Mouse (Mus musculus) hindbrain, embryonic 13.5 days (tissue): ENCODE measurements around the gene F5. TPM values are rescaled to one million over a fixed set of nuclear protein-coding genes. Genes with fewer than 3 reads are reported as not detected.
A peak's percentile ranks its signal among the peaks of the same experiment; 100 is the strongest.

Experiments
- ATAC-seq: fragments of 200-750 bp; cut with Nextera tagmentation; 2 replicates; pipeline ENCODE4 v1.8.0; 2017; ENCODE audit warnings: moderate TSS enrichment; ENCODE audit not compliant: low FRiP score
- H3K27ac ChIP-seq: fragments of 300-500 bp; sonication (generic); 2 replicates; pipeline ENCODE4 v1.5.1; 2015; ENCODE audit warnings: inconsistent platforms, mild to moderate bottlenecking, moderate library complexity
- H3K27me3 ChIP-seq: fragments of 300-500 bp; sonication (generic); 2 replicates; pipeline ENCODE4 v1.6.1; 2015; ENCODE audit warnings: mild to moderate bottlenecking, inconsistent platforms
- H3K36me3 ChIP-seq: fragments of 300-500 bp; sonication (generic); 2 replicates; pipeline ENCODE4 v1.6.1; 2015; ENCODE audit warnings: mild to moderate bottlenecking, inconsistent platforms
- H3K4me1 ChIP-seq: fragments of 300-500 bp; sonication (generic); replicated peaks from 2 replicates; pipeline ENCODE4 v1.6.1; 2015; ENCODE audit warnings: inconsistent platforms
- H3K4me2 ChIP-seq: fragments of 300-500 bp; sonication (generic); 2 replicates; pipeline ENCODE4 v1.6.1; 2015; ENCODE audit warnings: inconsistent platforms, mild to moderate bottlenecking, moderate library complexity
- H3K4me3 ChIP-seq: fragments of 300-500 bp; sonication (generic); 2 replicates; pipeline ENCODE4 v1.5.1; 2015; ENCODE audit warnings: mild to moderate bottlenecking, inconsistent platforms
- H3K9ac ChIP-seq: fragments of 300-500 bp; sonication (generic); 2 replicates; pipeline ENCODE4 v1.6.1; 2015; ENCODE audit warnings: mild to moderate bottlenecking, inconsistent platforms
- H3K9me3 ChIP-seq: fragments of 300-500 bp; sonication (generic); 2 replicates; pipeline ENCODE4 v1.6.1; 2016; ENCODE audit warnings: inconsistent platforms
- WGBS: fragments of 180-500 bp; shearing (Covaris S2); methylation state at CpG from one replicate; pipeline ENCODE4 v1.1.7; 2015; 5-methylcytosine and 5-hydroxymethylcytosine counted together
- polyA plus RNA-seq: library from polyadenylated mRNA; unstranded; fragments of >200 nt; fragmentation: Nextera tagmentation; extraction: Ambion mirVana; gene quantifications from 2 replicates; pipeline ENCODE4 v1.2.1, GENCODE M21; 2015

The F5 gene
- polyA plus RNA-seq: 0.06 and 0.10 TPM in 2 replicates

- no peak for ATAC-seq
- no peak within 1 kb of the TSS for H3K4me3 ChIP-seq
- H3K36me3 ChIP-seq: no peaks in the 10 kb centered on the region
- H3K9me3 ChIP-seq: no peaks in the 10 kb centered on the region
- H3K27me3 ChIP-seq: no peaks in the 10 kb centered on the region
- 11% methylated on average over 16 of the region's 16 CpGs for WGBS
- H3K4me1 ChIP-seq: peaks cover 5% of the 10 kb centered on the region
- H3K9ac ChIP-seq: no peak within 1 kb of the TSS
- H3K4me2 ChIP-seq: 0 out of 2 replicates have a peak within 1 kb of the TSS, but pooled peaks have one; percentile 25
- no peak within 1 kb of the TSS for H3K27ac ChIP-seq
These were observed at the start of gene F5 for GRCm38 (mm10) chr1:164151387-164152088. Gene F5, plus strand, starts transcription at chr1:164151838.

DNA sequence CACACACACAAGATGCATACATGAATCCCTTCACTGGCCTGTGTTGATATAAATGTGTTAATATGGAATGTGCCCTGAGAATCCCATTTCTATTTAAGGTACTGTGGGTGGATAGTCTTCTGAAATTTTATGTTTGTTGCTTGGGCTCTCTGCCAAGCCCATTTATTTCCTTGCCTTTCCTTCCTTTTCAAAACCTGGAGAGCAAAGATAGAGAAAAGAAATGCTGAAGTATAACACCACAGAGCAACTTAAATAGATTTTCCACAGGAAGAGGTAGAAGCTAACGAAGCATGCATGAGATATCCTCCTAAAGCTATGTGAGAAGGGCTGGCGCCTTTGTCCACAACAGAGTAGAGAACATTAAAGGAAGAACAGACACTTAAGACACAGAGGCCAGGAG lies 41.9 kb upstream of the F5 start:
- no peak overlapping the region for H3K4me2 ChIP-seq
- no peak overlapping the region for H3K27ac ChIP-seq
- no peak overlapping the region for H3K9ac ChIP-seq
- no peaks in the 10 kb centered on the region for H3K36me3 ChIP-seq
- WGBS: 88% methylated on average over 2 of the region's 2 CpGs
- H3K4me1 ChIP-seq: no peaks in the 10 kb centered on the region
- H3K9me3 ChIP-seq: no peaks in the 10 kb centered on the region
- no peak for ATAC-seq
- H3K4me3 ChIP-seq: no peak overlapping the region
- H3K27me3 ChIP-seq: no peaks in the 10 kb centered on the region

DNA sequence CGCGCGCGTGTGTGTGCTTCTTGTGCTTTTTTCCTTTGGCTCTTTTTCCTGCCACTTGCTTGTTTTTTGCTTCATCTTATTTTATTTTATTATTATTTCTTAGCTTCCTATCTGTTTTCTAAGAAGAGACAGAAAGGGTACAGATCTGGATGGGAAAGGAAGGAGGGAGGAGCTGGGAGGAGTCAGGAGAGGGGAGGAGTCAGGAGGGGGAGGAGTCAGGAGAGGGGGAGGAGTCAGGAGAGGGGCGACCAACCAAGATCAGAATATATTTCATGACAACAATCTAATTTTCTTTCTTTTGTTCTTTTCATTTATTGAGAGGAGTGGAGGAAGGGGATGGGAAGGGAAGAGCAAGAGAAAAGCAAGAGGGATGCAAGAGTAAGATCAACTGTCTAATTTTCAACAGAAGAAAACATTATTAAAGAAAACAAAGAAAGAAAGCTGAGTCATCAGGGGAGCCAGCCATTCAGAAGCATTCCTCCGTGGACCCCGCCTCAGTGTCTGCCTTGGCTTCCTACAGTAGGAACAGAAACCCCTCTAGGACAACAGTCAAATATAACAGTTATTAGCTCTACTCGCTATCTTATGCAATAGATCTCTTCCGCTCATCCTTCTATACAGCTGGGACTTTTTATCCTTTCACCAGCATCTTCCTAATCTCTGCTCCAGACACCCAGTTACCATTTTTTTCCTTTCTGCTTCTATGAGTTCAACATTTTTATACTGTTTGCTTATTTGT lies 40.9 kb upstream of the F5 start:
- Histone ChIP-seq H3K9me3 (no peaks in the 10 kb centered on the region), H3K4me1 (no peaks in the 10 kb centered on the region), H3K36me3 (no peaks in the 10 kb centered on the region), H3K27ac (no peak overlapping the region), H3K27me3 (no peaks in the 10 kb centered on the region), H3K4me3 (no peak overlapping the region), H3K9ac (no peak overlapping the region), H3K4me2 (no peak overlapping the region)
- no peak for ATAC-seq
- WGBS: 92% methylated on average over 9 of the region's 9 CpGs

DNA sequence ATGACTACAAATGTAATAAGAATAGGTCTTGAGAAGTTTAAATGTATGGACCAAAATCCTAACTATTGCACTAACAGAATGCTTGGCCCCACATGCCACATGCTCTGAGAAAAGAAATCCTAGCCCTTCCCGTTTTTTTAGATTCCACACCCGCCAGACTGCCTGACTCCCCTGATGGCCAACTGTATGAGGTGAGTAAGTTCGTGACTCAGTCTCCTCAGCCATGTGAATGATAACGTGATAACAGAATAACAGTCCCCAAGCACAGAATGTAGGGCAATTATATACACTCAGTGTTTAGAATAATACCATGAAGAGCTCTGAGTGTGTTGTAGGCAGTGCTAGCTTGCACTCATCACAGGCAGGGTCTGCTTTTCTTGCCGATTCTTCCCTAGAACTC lies 37.4 kb upstream of the F5 start:
- Histone ChIP-seq H3K27me3 (no peaks in the 10 kb centered on the region), H3K4me2 (no peak overlapping the region), H3K4me3 (no peak overlapping the region), H3K4me1 (no peaks in the 10 kb centered on the region), H3K36me3 (no peaks in the 10 kb centered on the region), H3K27ac (no peak overlapping the region), H3K9me3 (no peaks in the 10 kb centered on the region), H3K9ac (no peak overlapping the region)
- no peak for ATAC-seq
- WGBS: 88% methylated on average over 5 of the region's 5 CpGs

DNA sequence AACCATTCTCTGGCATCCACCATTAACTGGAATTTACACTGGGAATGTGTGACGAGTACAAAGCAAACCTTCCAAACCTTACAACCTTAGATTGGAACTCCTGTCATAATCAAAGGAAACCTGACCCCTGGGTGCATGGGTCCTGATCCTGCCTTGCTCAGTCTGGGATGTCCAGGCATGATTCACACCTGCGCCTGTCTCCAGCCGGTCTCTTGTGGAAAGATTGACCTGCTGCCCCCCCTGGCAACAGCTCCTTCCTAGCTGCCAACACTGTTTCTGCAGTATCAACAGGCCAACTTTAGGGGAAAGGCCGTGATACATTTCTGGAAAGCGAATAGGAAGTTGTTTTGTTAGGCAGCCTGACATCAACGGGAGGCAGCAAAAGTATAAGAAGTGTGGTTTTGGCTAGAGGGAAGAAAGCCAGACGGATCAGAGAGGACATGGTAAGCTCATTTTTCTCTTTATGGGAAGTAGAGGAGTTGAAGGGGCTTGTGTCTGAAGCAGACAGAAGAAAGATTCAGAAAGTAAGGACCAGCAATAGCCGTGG lies 36.6 kb upstream of the F5 start, which contains the start of gene Selp:
Selp (plus strand) TSS at position 318 of the 547 bp plus-strand sequence.
- Histone ChIP-seq H3K4me3 (no peak within 1 kb of the TSS), H3K27ac (no peak within 1 kb of the TSS), H3K27me3 (no peaks in the 10 kb centered on the region), H3K36me3 (no peaks in the 10 kb centered on the region), H3K4me2 (no peak within 1 kb of the TSS), H3K9me3 (no peaks in the 10 kb centered on the region), H3K4me1 (no peaks in the 10 kb centered on the region), H3K9ac (no peak within 1 kb of the TSS)
- WGBS: 82% methylated on average over 8 of the region's 8 CpGs
- no peak for ATAC-seq

DNA sequence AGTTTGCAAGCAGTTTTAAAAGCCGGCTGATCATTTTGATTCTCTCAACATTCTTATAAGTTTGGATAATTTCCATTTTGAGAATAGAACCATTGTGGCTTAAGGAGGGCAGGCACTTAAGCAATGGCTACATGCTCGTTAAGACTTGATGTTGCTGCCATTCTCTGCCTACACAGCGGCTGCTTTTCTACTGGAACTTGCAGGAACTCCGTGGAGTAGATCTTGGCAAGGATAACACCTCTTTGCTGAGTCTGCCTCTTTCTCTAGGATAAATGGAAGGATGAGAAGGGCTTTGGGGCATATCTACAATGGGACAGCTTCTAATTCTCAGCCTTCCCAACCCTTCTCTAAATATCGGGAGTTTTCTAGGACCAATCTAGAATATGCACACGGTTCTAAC lies 36.0 kb upstream of the F5 start:
- H3K9me3 ChIP-seq: no peaks in the 10 kb centered on the region
- no peak overlapping the region for H3K9ac ChIP-seq
- no peak overlapping the region for H3K4me3 ChIP-seq
- no peaks in the 10 kb centered on the region for H3K36me3 ChIP-seq
- no peaks in the 10 kb centered on the region for H3K27me3 ChIP-seq
- no peak for ATAC-seq
- no peaks in the 10 kb centered on the region for H3K4me1 ChIP-seq
- H3K4me2 ChIP-seq: no peak overlapping the region
- no peak overlapping the region for H3K27ac ChIP-seq
- 85% methylated on average over 6 of the region's 6 CpGs for WGBS

GRCm38 (mm10) chr1:164117869-164118268 lies 33.8 kb upstream of the F5 start:
- no peak overlapping the region for H3K4me2 ChIP-seq
- H3K27ac ChIP-seq: no peak overlapping the region
- H3K4me1 ChIP-seq: no peaks in the 10 kb centered on the region
- no peaks in the 10 kb centered on the region for H3K36me3 ChIP-seq
- ATAC-seq: no peak
- no peaks in the 10 kb centered on the region for H3K9me3 ChIP-seq
- H3K9ac ChIP-seq: no peak overlapping the region
- 94% methylated on average over 6 of the region's 6 CpGs for WGBS
- no peak overlapping the region for H3K4me3 ChIP-seq
- H3K27me3 ChIP-seq: no peaks in the 10 kb centered on the region

GRCm38 (mm10) chr1:164119892-164120776 lies 31.5 kb upstream of the F5 start:
- ATAC-seq: no peak
- WGBS: 86% methylated on average over 3 of the region's 3 CpGs
- no peak overlapping the region for H3K9ac ChIP-seq
- H3K27me3 ChIP-seq: no peaks in the 10 kb centered on the region
- no peaks in the 10 kb centered on the region for H3K36me3 ChIP-seq
- no peak overlapping the region for H3K27ac ChIP-seq
- no peak overlapping the region for H3K4me2 ChIP-seq
- no peaks in the 10 kb centered on the region for H3K4me1 ChIP-seq
- H3K9me3 ChIP-seq: no peaks in the 10 kb centered on the region
- no peak overlapping the region for H3K4me3 ChIP-seq

DNA sequence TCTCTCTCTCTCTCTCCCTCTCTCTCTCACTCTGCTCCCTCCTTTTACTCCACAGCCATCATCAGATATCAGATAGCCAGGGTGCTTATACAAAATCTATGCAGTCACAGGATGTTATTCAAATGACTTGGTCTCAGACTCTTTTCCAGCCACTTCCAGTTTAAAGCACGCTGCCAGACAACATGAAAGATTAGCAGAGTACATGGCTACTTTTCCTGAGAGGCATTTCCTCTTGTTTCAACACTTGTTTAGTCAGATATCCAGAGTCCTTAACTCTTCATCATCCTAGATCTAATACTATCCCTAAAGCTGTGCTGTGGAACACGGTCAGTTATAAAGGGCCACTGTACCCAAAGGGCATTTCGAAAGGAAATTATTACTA lies 30.9 kb upstream of the F5 start:
- Histone ChIP-seq H3K4me3 (no peak overlapping the region), H3K9ac (no peak overlapping the region), H3K36me3 (no peaks in the 10 kb centered on the region), H3K9me3 (no peaks in the 10 kb centered on the region), H3K4me1 (no peaks in the 10 kb centered on the region), H3K27ac (no peak overlapping the region), H3K27me3 (no peaks in the 10 kb centered on the region), H3K4me2 (no peak overlapping the region)
- WGBS: 89% methylated on average over 3 of the region's 3 CpGs
- ATAC-seq: no peak

DNA sequence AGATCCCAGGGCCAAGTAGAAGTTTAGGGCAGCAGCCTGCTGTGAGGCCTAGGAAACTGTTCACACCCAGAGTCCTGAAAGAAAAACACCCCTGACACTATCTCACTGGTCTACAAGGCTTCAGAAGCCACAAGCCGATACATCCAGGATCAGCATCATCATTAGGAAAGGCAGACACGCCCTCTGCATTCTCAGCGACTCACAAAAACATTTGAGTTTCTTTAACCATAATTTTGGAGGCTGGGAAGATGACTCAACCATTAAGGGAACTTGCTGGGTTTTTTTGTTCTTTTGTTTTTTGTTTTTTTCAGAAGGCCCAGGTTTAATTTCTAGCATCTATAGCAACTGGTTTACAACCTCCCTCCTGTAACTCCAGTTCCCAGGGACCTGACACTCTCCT lies 27.8 kb upstream of the F5 start:
- Histone ChIP-seq H3K4me1 (no peaks in the 10 kb centered on the region), H3K27ac (no peak overlapping the region), H3K36me3 (no peaks in the 10 kb centered on the region), H3K4me3 (no peak overlapping the region), H3K9me3 (no peaks in the 10 kb centered on the region), H3K4me2 (no peak overlapping the region), H3K9ac (no peak overlapping the region), H3K27me3 (no peaks in the 10 kb centered on the region)
- ATAC-seq: no peak
- 84% methylated on average over 3 of the region's 3 CpGs for WGBS

DNA sequence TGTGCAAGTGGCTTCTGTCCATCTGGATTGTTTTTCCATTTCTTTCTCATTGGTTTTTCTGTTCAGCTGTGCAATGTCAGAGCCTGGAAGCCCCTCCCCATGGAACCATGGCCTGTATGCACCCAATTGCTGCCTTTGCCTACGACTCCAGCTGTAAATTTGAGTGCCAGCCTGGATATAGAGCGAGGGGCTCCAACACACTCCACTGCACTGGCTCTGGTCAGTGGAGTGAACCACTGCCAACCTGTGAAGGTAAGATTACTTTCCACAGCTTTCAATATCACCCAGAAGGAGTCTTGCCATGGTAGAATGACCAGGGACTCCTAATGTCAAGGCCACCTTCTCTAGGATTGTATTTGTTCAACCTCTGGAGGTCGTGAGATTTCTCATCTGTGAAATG lies 21.6 kb upstream of the F5 start:
- no peaks in the 10 kb centered on the region for H3K4me1 ChIP-seq
- no peak overlapping the region for H3K4me2 ChIP-seq
- no peak overlapping the region for H3K27ac ChIP-seq
- H3K27me3 ChIP-seq: no peaks in the 10 kb centered on the region
- H3K4me3 ChIP-seq: no peak overlapping the region
- no peak for ATAC-seq
- no peaks in the 10 kb centered on the region for H3K36me3 ChIP-seq
- H3K9ac ChIP-seq: no peak overlapping the region
- WGBS: 79% methylated on average over 3 of the region's 3 CpGs
- no peaks in the 10 kb centered on the region for H3K9me3 ChIP-seq

DNA sequence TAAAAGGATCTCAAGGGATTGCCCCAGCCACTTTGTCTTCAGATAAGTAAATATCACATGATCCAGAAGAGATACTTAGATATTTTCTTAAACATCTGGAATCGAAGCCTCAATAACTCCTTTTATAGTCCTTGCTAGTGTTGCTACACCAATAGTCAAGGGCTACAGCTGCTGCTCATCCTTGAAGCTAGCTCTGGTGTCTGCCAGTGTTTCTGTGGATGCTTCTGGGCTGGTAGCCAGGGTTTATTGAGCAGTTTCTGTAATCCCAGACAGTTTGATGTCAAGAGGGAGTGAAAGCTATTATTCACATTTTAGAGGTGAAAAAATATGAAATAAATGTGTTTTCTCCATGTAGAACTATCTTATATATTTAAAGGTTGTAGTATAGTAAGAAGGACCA lies 19.0 kb upstream of the F5 start:
- H3K4me3 ChIP-seq: no peak overlapping the region
- no peaks in the 10 kb centered on the region for H3K4me1 ChIP-seq
- no peaks in the 10 kb centered on the region for H3K27me3 ChIP-seq
- no peak overlapping the region for H3K9ac ChIP-seq
- 97% methylated on average over 1 of the region's 1 CpGs for WGBS
- no peaks in the 10 kb centered on the region for H3K9me3 ChIP-seq
- H3K36me3 ChIP-seq: no peaks in the 10 kb centered on the region
- ATAC-seq: no peak
- H3K27ac ChIP-seq: no peak overlapping the region
- no peak overlapping the region for H3K4me2 ChIP-seq
